Comparison of ENCODE assay signal across 8 mouse cellular contexts in the genomic region with DNA sequence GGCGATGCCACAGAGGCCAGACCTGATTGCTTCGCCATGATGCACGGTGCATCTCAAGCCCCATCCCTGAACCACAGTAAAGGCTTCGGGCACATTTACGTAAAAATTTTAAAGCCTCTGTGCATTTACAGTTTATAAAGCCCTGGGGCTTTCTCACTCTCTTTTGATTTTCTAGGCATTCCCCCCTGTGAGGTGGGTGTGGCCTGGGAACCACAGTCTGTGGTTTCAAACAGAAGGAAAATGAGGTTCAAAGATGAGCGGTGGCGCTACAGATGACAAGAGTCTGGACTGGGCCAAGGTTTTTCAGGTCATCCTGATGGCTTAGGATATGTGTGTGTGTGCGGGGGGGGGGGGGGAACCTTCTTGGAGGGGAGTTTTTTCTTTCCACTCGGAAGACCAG. TPM values are rescaled to one million over a fixed set of nuclear protein-coding genes. Genes with fewer than 3 reads are reported as not detected.
DNase-seq lines count a peak whose midpoint lies in the region; ATAC-seq and TF ChIP-seq lines count a peak whose summit lies in the region.

No protein-coding gene starts in this region.

- DNase-seq in lung, postnatal 25 days (ENCODE audit: low spot score): no peak
- DNase-seq in right cerebral cortex, adult 2 months (ENCODE audit: low spot score in 2 of 2): no peak
- DNase-seq in cerebellum, postnatal 25 days: no peak
- no peak for DNase-seq in adrenal gland, postnatal 36 days

- no peak for TF ChIP-seq CTCF in intestine, postnatal 0 days (IDR thresholded peaks at IDR 0.05; ENCODE audit: low read depth)
- no peak for TF ChIP-seq CTCF in small intestine, adult 2 months (IDR thresholded peaks at IDR 0.05; ENCODE audit: extremely low read depth, insufficient read length, insufficient replicate concordance, low read depth, low read length)

- no peaks in the 10 kb centered on the region for H3K9me3 ChIP-seq in lung, embryonic 15.5 days
- no peaks in the 10 kb centered on the region for H3K9me3 ChIP-seq in embryonic facial prominence, embryonic 12.5 days
- H3K9me3 ChIP-seq in intestine, postnatal 0 days (ENCODE audit: control insufficient read depth): no peaks in the 10 kb centered on the region

- no peak overlapping the region for H3K27ac ChIP-seq in lung, embryonic 15.5 days
- H3K27ac ChIP-seq in embryonic facial prominence, embryonic 12.5 days: no peak overlapping the region
- no peak overlapping the region for H3K27ac ChIP-seq in intestine, postnatal 0 days (ENCODE audit: low read depth, low read length)
- no peak overlapping the region for H3K27ac ChIP-seq in small intestine, adult 2 months (ENCODE audit: insufficient read depth, low read depth, low read length)

- WGBS in lung, embryonic 15.5 days: 1% methylated on average over 9 of the region's 9 CpGs
- WGBS in embryonic facial prominence, embryonic 12.5 days: 1% methylated on average over 9 of the region's 9 CpGs
- 23% methylated on average over 9 of the region's 9 CpGs for WGBS in intestine, postnatal 0 days
- 49% methylated on average over 9 of the region's 9 CpGs for WGBS in small intestine, adult 2 months

- no peak for ATAC-seq in lung, embryonic 15.5 days (ENCODE audit: borderline replicate concordance, extremely low read depth, low FRiP score, low TSS enrichment)
- no peak for ATAC-seq in embryonic facial prominence, embryonic 12.5 days (ENCODE audit: insufficient number of reproducible peaks, insufficient read depth, low FRiP score, low TSS enrichment)
- no peak for ATAC-seq in intestine, postnatal 0 days

- peak overlapping the region; percentile 73 for H3K4me2 ChIP-seq in lung, embryonic 15.5 days
- peak overlapping the region; percentile 82 for H3K4me2 ChIP-seq in embryonic facial prominence, embryonic 12.5 days (replicated peaks)
- H3K4me2 ChIP-seq in intestine, postnatal 0 days (replicated peaks; ENCODE audit: low read depth): peak overlapping the region; percentile 84

- peaks cover 98% of the 10 kb centered on the region for H3K27me3 ChIP-seq in lung, embryonic 15.5 days
- H3K27me3 ChIP-seq in embryonic facial prominence, embryonic 12.5 days: peaks cover 97% of the 10 kb centered on the region
- H3K27me3 ChIP-seq in intestine, postnatal 0 days (replicated peaks; ENCODE audit: control insufficient read depth, insufficient read depth, low read length): peaks cover 33% of the 10 kb centered on the region
- H3K27me3 ChIP-seq in small intestine, adult 2 months (ENCODE audit: control insufficient read depth, insufficient read depth, low read length): peaks cover 12% of the 10 kb centered on the region

- H3K4me3 ChIP-seq in lung, embryonic 15.5 days: peak overlapping the region; percentile 34
- H3K4me3 ChIP-seq in embryonic facial prominence, embryonic 12.5 days: peak overlapping the region; percentile 40
- H3K4me3 ChIP-seq in intestine, postnatal 0 days (ENCODE audit: low read depth, low read length): peak overlapping the region; percentile 54; the same call in 1 of the 2 replicates
- H3K4me3 ChIP-seq in small intestine, adult 2 months (ENCODE audit: low read depth, low read length): peak overlapping the region; percentile 11; the same call in 1 of the 2 replicates

- H3K9ac ChIP-seq in lung, embryonic 15.5 days: no peak overlapping the region
- H3K9ac ChIP-seq in embryonic facial prominence, embryonic 12.5 days: no peak overlapping the region
- H3K9ac ChIP-seq in intestine, postnatal 0 days (ENCODE audit: low read depth, low read length): no peak overlapping the region

- H3K4me1 ChIP-seq in lung, embryonic 15.5 days: peaks cover 33% of the 10 kb centered on the region
- H3K4me1 ChIP-seq in embryonic facial prominence, embryonic 12.5 days: peaks cover 30% of the 10 kb centered on the region
- peaks cover 15% of the 10 kb centered on the region for H3K4me1 ChIP-seq in intestine, postnatal 0 days (replicated peaks; ENCODE audit: control insufficient read depth, insufficient read depth, low read length)
- H3K4me1 ChIP-seq in small intestine, adult 2 months (ENCODE audit: control insufficient read depth, insufficient read depth, insufficient read length, low read length): peaks cover 15% of the 10 kb centered on the region

- TF ChIP-seq POLR2A in small intestine, adult 2 months (IDR thresholded peaks at IDR 0.05; ENCODE audit: low read depth, low read length): no peak

- no peaks in the 10 kb centered on the region for H3K36me3 ChIP-seq in lung, embryonic 15.5 days
- no peaks in the 10 kb centered on the region for H3K36me3 ChIP-seq in embryonic facial prominence, embryonic 12.5 days
- H3K36me3 ChIP-seq in intestine, postnatal 0 days (ENCODE audit: control insufficient read depth, insufficient read depth): no peaks in the 10 kb centered on the region
- no peaks in the 10 kb centered on the region for H3K36me3 ChIP-seq in small intestine, adult 2 months (ENCODE audit: control insufficient read depth, insufficient read depth, low read length)

RNA-seq across cellular contexts. Expression of a gene that starts 0.6 kb away (rescaled TPM):
- polyA plus RNA-seq in lung, embryonic 15.5 days (2015; fragmentation: Nextera tagmentation; extraction: Ambion mirVana): not detected in 2 replicates
- polyA plus RNA-seq in embryonic facial prominence, embryonic 12.5 days (2016; fragmentation: Nextera tagmentation; extraction: Ambion mirVana): 0.06 and 0.15 TPM in 2 replicates
- polyA plus RNA-seq in intestine, postnatal 0 days (2015; fragmentation: Nextera tagmentation; extraction: Ambion mirVana): 0.57 and 0.61 TPM in 2 replicates
- polyA plus RNA-seq in small intestine, adult 2 months (2012; rRNA removed): 0.04 and 0.24 TPM in 2 replicates
- not detected for total RNA-seq in adrenal gland, postnatal 36 days (2021)

RNA-seq across cellular contexts. Expression of a gene that starts 10.4 kb away (rescaled TPM):
- polyA plus RNA-seq in lung, embryonic 15.5 days (2015; fragmentation: Nextera tagmentation; extraction: Ambion mirVana): 19.1 and 20.8 TPM in 2 replicates
- polyA plus RNA-seq in embryonic facial prominence, embryonic 12.5 days (2016; fragmentation: Nextera tagmentation; extraction: Ambion mirVana): 16.2 and 17.8 TPM in 2 replicates
- polyA plus RNA-seq in intestine, postnatal 0 days (2015; fragmentation: Nextera tagmentation; extraction: Ambion mirVana): 52.0 and 54.5 TPM in 2 replicates
- 8.2 and 36.1 TPM in 2 replicates for polyA plus RNA-seq in small intestine, adult 2 months (2012; rRNA removed)
- 10 to 100 TPM; 19.2 to 27.6 TPM for total RNA-seq in adrenal gland, postnatal 36 days (2021)

RNA-seq across cellular contexts. Expression of a gene that starts 23.8 kb away (rescaled TPM):
- 294 and 300 TPM in 2 replicates for polyA plus RNA-seq in lung, embryonic 15.5 days (2015; fragmentation: Nextera tagmentation; extraction: Ambion mirVana)
- polyA plus RNA-seq in embryonic facial prominence, embryonic 12.5 days (2016; fragmentation: Nextera tagmentation; extraction: Ambion mirVana): 157 and 159 TPM in 2 replicates
- 1,789 and 2,051 TPM in 2 replicates for polyA plus RNA-seq in intestine, postnatal 0 days (2015; fragmentation: Nextera tagmentation; extraction: Ambion mirVana)
- 37.4 and 251 TPM in 2 replicates for polyA plus RNA-seq in small intestine, adult 2 months (2012; rRNA removed)
- 100 to 1,000 TPM; 130 to 141 TPM for total RNA-seq in adrenal gland, postnatal 36 days (2021)
